In genomic region chr5:146792140-146792791, GRCm38 (mm10) we compare ENCODE assay signal across 9 mouse cellular contexts. TPM values are rescaled to one million over a fixed set of nuclear protein-coding genes. Genes with fewer than 3 reads are reported as not detected.
DNase-seq lines count a peak whose midpoint lies in the region; ATAC-seq lines count a peak whose summit lies in the region.
"Had no signal": no experiment of that assay in that cellular context is flagged by ENCODE, and none has a peak within 500 bp of the region (broad histone marks: within the 10 kb centered on the region; RNA-seq: fewer than 3 reads in every experiment).

No protein-coding gene starts in this region.

- intact Hi-C loops in heart, postnatal 25 days (cut with DNase I) = loop anchor here (5.0 kb wide), 1 partner anchor 40 kb away; no protein-coding TSS in a partner anchor

- peak; percentile 43 to 52 for DNase-seq in heart, adult 18-20 months
- no peak for DNase-seq in heart, postnatal 25 days (ENCODE audit: low spot score)
- peak; percentile 19 for DNase-seq in 3134 (ENCODE audit: extremely low read depth, insufficient read length, low spot score)
- DNase-seq in liver, embryonic 13.5 days = no peak
- no peak for DNase-seq in urinary bladder, postnatal 4 days (ENCODE audit: low spot score in 2 of 2)
- no peak for DNase-seq in natural killer cell, adult 2 months (ENCODE audit: low spot score in 2 of 2)
- DNase-seq in testis, postnatal 14 days (ENCODE audit: low spot score) = no peak

- no peaks in the 10 kb centered on the region for H3K27me3 ChIP-seq in liver, embryonic 13.5 days

- peaks cover 84% of the 10 kb centered on the region for H3K4me1 ChIP-seq in liver, embryonic 13.5 days (replicated peaks)

- peak overlapping the region; percentile 94; the same call in 1 of the 2 replicates for H3K4me3 ChIP-seq in liver, embryonic 13.5 days (replicated peaks)

- H3K27ac ChIP-seq in liver, embryonic 13.5 days = 0 out of 2 replicates have a peak overlapping the region, but pooled peaks have one; percentile 18

- no peaks in the 10 kb centered on the region for H3K36me3 ChIP-seq in liver, embryonic 13.5 days

- ATAC-seq in common myeloid progenitor, adult 5-6 weeks (replicated peaks; ENCODE audit: low read depth, poor library complexity, severe bottlenecking) = peak; percentile 27
- ATAC-seq in liver, embryonic 13.5 days (ENCODE audit: low read depth) = no peak

- no peaks in the 10 kb centered on the region for H3K9me3 ChIP-seq in liver, embryonic 13.5 days (replicated peaks)
- H3K9me3 ChIP-seq: G1E had no signal

- H3K9ac ChIP-seq in liver, embryonic 13.5 days = peak overlapping the region; percentile 39; the same call in 1 of the 2 replicates

- peak overlapping the region; percentile 99 for H3K4me2 ChIP-seq in liver, embryonic 13.5 days

- WGBS in liver, embryonic 13.5 days (ENCODE audit: insufficient replicate concordance) = 66% methylated on average over 7 of the region's 7 CpGs

RNA-seq across cellular contexts. Expression of gene Usp12, which starts 2.5 kb away (rescaled TPM):
- 10 to 100 TPM; 16.8 to 17.1 TPM for total RNA-seq in heart, adult 18-20 months (2021)
- total RNA-seq in heart, postnatal 25 days (2021) = 10 to 100 TPM; 15.3 to 16.6 TPM
- total RNA-seq in common myeloid progenitor, adult 5-6 weeks (2017) = 35.5 and 42.5 TPM in 2 replicates
- 7.8 and 9.9 TPM in 2 replicates for polyA plus RNA-seq in liver, embryonic 13.5 days (2015; fragmentation: Nextera tagmentation; extraction: Ambion mirVana)

RNA-seq across cellular contexts. Expression of gene Rpl21, which starts 40.4 kb away (rescaled TPM):
- total RNA-seq in heart, adult 18-20 months (2021) = 100 to 1,000 TPM; 135 to 146 TPM
- 100 to 1,000 TPM; 120 to 125 TPM for total RNA-seq in heart, postnatal 25 days (2021)
- total RNA-seq in common myeloid progenitor, adult 5-6 weeks (2017) = 2,931 and 3,145 TPM in 2 replicates
- 460 and 482 TPM in 2 replicates for polyA plus RNA-seq in liver, embryonic 13.5 days (2015; fragmentation: Nextera tagmentation; extraction: Ambion mirVana)

RNA-seq across cellular contexts. Expression of gene Rasl11a, which starts 52.6 kb away (rescaled TPM):
- total RNA-seq in heart, adult 18-20 months (2021) = 1 to 10 TPM; 2.4 to 2.9 TPM
- total RNA-seq in heart, postnatal 25 days (2021) = 1 to 10 TPM; 2.2 to 3.9 TPM
- 1.2 TPM in 2 replicates for total RNA-seq in common myeloid progenitor, adult 5-6 weeks (2017)
- polyA plus RNA-seq in liver, embryonic 13.5 days (2015; fragmentation: Nextera tagmentation; extraction: Ambion mirVana) = 2.9 and 3.1 TPM in 2 replicates

Comparison
In these comparisons a context has a peak if more than half of its experiments do, and no peak if none do; other contexts are left out.
1. DNase-seq: peak in heart, adult 18-20 months (2 of 2) and 3134 (single experiment); none in heart, postnatal 25 days (single experiment), liver, embryonic 13.5 days (single experiment), urinary bladder, postnatal 4 days (0 of 2), natural killer cell, adult 2 months (0 of 2) and testis, postnatal 14 days (single experiment).
2. RNA of gene Rpl21, which starts 40.4 kb away (total RNA-seq): 2,931 to 3,145 TPM in common myeloid progenitor, adult 5-6 weeks; 135 to 146 TPM in heart, adult 18-20 months and 120 to 125 TPM in heart, postnatal 25 days; every median in the first group is over 10 times any median in the second.